Mouse (Mus musculus): ENCODE results near the gene Tmem63c.

- no peak for TF ChIP-seq CTCF (conservative IDR thresholded peaks at IDR 0.05; ENCODE audit: low read length)
- TF ChIP-seq POU5F1 (IDR thresholded peaks at IDR 0.05; ENCODE audit: borderline replicate concordance, low read length), result no peak
- TF ChIP-seq NANOG (IDR thresholded peaks at IDR 0.05; ENCODE audit: borderline replicate concordance, low read length), result no peak
These were observed 72.5 kb downstream of the Tmem63c start for GRCm38 (mm10) chr12:87093671-87094070.

Data from E14TG2a.4 (cell line).